Mouse (Mus musculus): ENCODE data around the gene Six3.

Six3 gene

DNA sequence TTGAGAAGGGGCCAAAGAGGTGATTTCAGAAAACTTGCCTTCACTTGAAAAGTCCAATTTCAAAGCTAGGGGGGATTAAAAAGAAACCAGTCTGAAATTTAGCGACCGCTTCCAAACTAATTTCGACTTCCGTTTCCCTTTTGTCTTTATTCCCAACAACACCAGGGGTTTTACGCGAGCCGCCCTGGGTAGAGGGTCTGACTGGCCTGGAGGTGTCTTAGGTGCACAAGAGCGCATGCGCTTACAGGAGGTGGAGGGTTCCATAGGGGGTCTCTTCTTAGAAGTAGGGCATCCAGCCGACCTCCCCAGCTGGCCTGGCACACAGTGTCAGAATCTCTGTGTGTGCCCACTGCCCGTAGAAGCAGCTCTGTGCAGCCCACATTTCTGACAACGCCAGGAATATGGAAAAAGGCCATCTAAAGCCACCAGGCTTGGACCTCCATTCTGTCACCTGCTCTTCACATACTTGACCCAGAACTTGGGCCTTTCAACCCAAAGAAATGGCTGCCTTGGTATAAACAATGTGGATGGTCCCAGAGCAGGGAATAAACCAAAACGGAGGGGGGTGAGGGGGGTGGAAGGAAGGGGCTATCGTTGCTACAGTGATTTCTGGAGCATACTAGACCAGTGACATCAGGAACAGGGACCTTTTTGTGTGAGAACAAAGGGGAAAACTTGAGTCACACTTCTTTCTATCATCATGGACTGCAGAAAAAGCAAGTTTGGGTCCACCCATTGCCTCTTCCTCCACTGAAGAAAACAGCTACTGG, 12.9 kb downstream of the Six3 start:
- no peak for DNase-seq

DNA sequence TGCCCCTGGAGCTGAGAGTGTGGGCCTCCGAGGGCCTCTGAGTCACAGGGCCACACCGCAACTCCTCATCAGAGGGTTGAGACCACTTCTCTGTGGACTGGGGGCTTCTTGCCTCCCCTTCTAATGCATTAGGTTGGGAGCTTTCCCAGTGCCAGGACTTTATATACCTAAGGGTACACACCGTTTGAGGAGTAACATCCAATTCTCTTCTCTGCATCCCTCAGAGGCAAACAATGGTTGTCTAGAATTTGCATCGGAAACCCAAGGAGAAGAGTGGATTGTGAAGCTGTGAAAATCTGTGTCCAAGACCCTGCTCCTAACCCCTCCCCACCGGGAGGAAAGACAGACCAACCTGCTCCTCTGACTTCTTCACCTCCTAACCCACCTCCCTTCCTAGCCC, 14.3 kb downstream of the Six3 start:
- DNase-seq, result no peak

DNA sequence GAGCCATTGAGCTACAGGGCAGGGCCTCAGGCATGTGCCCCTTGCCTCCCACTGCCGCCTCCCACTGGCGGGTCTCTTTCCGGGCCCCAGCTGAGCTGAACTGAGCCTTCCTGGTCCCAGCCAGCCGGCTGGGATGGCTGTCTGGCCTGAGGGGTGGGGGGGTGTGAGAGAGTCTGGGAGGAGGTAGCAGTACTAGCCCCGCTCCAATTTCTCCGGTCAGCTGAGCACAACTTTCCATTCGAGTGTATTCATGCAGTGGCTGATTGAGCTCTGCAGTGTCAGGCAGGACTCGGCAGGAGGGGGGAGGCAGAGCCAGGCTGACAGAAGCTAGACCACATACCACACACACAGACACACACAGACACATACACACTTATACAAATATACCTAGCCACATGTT, 15.4 kb downstream of the Six3 start:
- DNase-seq, result peak; percentile 62

DNA sequence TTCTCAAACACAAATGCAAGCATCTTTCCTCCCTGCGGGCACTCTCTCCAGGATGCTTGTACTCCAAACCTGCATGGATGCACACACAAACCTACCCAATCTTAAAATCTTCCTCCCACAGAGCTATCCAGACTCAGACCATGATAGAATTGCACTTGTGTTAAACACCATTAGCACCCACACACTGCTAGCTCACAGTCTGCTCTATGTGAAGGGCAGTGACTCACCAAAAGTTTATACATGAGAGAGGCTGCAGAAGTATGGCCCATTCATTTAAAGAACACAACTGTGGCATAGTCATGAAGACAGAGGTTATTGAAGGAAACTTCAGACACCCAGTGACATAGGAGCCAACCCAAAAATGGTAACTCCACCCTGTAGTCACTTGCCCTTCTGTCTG, 16.0 kb downstream of the Six3 start:
- DNase-seq, result no peak

DNA sequence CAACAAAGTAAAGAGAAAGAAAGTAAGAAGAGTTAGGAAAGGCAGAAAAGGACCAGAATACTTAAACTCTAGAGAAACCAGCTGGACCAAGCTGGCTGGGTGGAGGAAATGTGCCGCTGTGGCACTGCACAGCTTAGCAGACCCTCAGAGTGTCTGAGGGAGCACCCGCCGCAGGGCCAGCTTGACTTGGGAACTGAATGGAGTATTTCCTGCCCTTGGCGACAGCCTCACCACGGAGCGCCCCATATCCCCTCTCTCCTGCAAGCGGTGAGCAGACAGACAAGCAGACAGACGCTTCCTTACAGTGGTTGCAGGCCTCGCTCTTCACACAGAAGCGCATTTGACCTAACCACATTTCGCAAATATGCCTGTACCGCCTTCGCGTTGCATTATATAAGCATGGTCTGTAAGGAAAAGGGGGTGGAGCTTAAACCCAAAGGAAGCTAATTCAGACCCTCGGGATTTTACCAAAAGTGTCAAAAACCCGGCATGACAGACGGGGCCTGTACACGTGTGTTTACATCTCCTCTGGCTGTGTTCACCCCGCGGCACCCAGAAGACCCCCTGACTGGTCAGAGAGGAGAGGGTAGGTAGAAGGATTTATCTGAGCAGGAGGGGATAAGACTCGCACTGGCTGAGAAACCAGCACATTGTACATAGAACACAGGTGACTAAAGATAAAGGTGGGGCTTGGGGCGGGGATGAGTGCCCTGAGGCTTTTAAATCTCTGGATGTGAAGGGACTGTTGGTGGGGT, 17.1 kb downstream of the Six3 start:
- DNase-seq, result no peak

DNA sequence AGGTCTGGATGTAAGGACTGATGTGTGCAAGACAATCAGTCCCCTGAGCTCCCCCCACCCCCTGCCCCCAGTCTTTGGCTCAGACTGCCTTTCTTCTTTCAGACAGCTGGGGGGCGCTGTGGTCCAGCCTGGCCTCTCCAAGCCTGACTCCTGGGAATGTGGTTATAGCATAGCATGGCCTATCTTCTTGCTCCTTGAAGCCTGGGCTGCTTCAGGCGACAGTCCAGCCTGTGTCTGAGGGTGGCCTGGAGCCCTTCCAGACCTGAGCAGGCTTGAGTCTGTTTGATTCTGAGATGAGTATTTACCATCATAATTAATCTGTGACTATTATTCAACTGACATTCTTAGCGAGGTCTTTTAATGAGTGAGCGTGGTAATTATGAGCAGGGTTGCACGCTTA, 17.7 kb downstream of the Six3 start:
- no peak for DNase-seq

DNA sequence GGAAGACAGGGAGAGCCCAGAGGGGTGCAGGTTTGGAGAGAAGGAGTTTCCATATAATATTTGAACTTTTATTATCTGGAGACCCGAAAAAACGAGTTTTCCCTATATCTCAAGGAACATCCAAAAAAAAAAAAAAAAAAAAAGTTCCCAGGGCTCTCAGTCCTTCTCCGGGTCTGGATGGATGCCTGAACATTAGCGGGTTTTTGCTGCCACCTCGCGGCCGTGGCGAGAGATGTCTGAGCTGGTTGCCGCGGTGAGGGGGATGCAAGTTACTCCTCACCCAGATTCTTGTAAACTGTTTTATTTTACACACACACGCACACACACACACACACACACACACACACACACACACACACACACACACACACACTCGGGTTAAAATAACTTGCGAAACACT, 20.2 kb downstream of the Six3 start:
- DNase-seq, result peak; percentile 85

DNA sequence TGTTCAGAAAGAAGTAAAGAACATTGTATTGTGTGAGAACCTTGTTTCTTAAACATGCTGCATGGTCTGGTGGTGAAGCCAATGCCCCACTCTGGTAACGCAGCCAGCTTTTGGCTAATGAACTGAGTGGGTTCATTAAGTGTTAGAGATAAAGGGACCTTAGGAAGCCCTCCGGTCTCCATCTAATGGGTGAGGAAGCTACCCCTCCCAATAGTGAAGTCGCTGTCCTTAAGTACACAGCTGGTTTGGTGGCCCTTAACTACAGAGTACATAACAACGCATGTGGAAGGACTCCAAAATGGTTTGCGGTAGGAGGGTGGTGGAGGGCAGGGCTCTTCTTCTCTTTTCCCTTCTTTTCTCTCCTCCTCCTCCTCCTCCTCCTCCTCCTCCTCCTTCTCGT, 24.5 kb downstream of the Six3 start:
- DNase-seq, result no peak

DNA sequence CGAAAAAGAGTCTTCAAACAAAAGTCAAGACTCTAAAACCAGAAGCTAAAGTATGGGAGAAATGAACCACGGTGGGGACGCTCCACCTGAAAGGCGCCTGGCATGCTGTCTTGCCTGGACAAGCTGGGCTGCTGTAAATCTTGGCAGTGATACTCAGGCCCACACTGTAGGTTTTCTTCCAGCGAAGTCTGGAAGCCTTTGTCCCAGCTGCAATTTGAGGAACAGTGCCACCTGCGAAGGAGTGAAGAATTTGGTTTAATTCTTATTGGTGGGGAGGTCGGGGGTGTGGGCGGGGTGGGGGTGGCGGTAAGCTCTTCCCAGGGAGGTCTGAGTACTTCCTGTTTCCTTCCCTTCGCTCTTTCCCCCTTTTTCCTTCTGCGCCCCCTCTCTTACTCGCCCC, 31.9 kb downstream of the Six3 start:
- no peak for DNase-seq

DNA sequence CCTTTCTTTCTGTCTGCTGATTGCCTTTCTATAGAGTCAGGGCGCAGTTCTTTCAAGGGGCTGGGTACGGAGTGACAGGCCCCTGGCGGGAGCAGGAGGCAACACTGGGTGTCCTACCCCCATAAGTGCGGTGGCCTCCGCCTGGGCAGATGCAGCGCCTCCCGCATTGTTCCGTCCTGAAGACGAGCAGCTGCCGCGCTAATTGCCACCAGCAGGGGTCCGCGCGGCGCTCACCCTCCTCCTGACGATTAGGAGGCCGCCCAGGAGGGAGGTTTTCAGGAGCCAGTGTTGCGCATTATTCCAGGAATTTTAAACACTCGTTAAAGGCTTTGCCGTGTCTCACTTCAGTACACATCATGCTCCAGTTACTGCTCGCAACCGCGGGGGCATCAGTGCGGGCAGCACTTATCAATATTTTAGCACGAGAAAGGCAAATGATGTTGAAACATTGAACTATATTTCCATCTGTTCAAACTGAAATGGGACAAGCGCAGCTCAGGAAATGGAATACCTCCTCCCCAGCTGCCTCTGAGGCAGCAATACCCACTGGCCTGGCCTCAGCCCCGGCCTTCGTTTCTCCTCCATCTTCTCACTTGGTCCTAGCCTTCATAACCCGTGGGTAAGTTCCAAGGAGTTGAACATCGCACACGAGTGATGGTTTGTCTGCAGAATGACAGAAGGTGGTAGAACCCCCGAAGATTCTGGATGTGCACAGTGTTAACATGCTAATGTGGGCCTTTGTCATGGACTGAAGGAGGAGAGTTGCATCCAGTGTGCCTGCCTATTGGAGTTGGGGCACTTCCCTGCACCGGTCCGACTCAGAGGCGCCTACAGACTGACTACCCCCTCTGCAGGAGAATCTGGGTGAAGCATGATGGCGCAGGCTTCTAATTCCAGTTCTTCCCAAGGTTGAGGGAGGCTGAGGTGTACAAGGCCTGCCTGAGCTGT, 32.6 kb downstream of the Six3 start:
- peak; percentile 85 for DNase-seq

DNA sequence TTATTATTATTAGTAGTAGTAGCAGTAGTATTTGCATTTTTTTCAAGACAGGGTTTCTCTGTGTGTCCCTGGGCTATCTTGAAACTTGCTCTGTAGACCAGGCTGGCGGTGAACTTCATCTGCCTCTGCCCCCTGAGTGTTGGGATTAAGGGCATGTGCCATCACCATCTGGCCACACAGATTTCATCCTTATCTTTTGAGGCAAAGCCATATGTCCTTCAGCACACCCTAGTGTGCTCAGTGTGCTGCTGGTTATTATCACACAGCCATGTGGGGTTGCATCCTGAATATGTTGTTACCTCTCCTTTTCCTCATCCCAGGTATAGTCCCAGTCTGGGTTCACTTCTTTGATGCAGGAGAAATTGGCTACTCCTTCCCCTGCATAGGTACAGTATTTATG, 46.6 kb downstream of the Six3 start:
- no peak for DNase-seq

DNA sequence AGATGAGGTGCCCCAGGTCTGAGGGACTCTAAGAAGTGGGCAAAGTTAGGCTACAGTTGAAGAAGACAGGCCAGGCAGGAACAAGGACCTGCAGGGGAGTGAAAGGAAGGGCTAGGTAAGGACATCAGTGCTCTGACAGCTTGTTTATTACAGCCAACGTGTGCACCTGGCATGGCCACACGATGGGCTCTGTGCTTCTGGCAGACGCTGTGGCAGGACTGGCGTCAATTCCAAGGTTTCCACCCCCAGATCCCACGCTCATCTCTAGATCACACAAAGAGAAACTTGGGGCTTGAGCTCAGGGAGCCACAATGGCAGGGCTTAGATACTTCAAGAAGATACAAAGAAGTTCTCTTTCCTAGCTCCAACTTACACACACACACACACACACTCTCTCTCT, 48.1 kb downstream of the Six3 start:
- no peak for DNase-seq

DNA sequence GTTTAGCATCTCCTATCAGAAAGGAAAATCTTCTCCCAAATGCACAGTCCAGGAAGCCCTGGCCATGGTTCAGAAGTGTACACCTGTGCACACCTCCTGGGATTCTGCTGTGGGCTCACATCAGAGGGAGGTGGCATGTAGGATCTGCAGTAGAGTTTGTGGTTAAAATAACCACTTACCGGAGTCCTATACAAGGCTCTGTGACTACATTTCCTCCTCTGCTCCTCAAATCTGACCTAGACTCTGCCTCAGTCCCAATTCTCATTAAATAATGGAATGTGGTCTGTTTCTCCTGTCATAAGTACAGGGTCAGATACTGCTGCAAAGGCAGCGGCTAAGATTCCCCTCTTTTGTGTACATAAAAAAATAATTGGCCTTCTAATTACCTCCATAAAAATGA, 50.8 kb downstream of the Six3 start:
- no peak for DNase-seq

DNA sequence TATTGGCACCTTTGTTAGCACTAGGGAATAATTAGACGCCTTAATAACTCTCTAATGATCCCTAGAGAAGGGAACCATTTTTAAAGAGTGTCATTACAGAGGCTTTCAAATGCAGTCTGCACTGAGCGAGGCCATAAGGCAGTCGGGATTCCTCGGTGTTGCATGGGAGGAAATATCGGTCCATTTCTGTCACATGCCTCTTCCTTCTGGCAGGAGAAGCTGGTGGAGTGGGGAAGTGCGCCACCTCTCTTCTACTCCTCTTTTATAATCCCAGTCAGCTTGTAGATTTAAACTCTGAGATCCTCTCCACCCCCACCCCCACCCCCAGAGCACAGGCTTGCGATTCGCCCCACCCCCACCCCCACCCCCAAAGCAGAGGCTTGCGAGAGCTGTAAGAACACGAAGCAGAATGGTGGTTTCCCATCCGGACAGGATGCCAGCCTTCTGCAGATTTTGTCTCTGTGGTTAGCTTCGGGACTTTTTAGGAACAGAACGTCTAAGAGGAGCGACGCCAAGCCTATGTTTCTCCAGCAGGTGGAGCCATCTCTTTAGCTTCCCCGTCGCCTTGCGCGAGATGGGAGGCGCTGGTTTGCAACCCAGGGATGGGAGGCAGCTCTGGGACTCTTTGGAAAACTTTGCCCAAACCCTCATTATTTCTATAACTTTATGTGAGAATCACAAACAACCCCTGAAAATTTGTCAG, 51.4 kb downstream of the Six3 start:
- peak; percentile 93 for DNase-seq

Measured in embryo, embryonic 11 days (tissue).